Mouse (Mus musculus): Measurements from ENCODE around the gene Speg. TPM values are rescaled to one million over a fixed set of nuclear protein-coding genes. Genes with fewer than 3 reads are reported as not detected.

Gene Speg
- total RNA-seq, 2 experiments from 2014 or later, result 268 to 311 TPM

GRCm38 (mm10) chr1:75458789-75459684 lies 83.9 kb downstream of the Speg start:
- Histone ChIP-seq H3K27ac (peak overlapping the region; percentile 69), H3K4me3 (peak overlapping the region; percentile 67)
- intact Hi-C loops (cut with DNase I), result no loop called here
- DNase-seq, result peak; percentile 66
- no peak for TF ChIP-seq CTCF (IDR thresholded peaks at IDR 0.05)

DNA sequence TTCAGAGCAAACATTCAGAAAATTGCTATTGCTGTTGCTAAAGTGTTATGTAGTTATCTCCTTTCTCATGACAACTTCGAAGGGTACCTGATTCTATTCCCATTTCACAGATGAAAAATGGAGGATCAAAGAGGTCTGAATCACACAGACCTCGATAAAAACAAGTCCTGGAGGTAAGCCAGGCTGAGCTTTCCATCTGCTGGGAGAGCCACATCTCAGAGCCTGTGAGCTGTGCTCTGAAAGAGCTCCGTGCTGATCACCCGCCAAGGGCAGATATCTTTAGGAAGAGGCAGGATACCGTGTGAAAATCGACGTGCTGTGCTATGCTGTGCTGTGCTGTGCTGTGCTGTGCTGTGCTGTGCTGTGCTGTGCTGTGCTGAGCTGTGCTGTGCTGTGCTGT lies 85.2 kb downstream of the Speg start:
- intact Hi-C loops (cut with DNase I), result no loop called here
- H3K4me3 ChIP-seq, result no peak overlapping the region

GRCm38 (mm10) chr1:75462636-75463035 lies 87.5 kb downstream of the Speg start:
- no peak for DNase-seq
- TF ChIP-seq CTCF (IDR thresholded peaks at IDR 0.05), result no peak
- no peak overlapping the region for H3K4me3 ChIP-seq
- intact Hi-C loops (cut with DNase I), result no loop called here
- H3K27ac ChIP-seq, result no peak overlapping the region

More for the DNA sequence above, 85.2 kb downstream of the Speg start:
- no peak overlapping the region for H3K27ac ChIP-seq
- no peak for DNase-seq
- no peak for TF ChIP-seq CTCF (IDR thresholded peaks at IDR 0.05)

- DNase-seq, result no peak
- intact Hi-C loops (cut with DNase I), result no loop called here
- no peak overlapping the region for H3K4me3 ChIP-seq
- H3K27ac ChIP-seq, result no peak overlapping the region
- TF ChIP-seq CTCF (IDR thresholded peaks at IDR 0.05), result no peak
These were observed 88.6 kb downstream of the Speg start for GRCm38 (mm10) chr1:75463652-75464204.

GRCm38 (mm10) chr1:75467215-75467927 lies 92.3 kb downstream of the Speg start:
- peak; percentile 86 for DNase-seq
- TF ChIP-seq CTCF (IDR thresholded peaks at IDR 0.05), result peak; percentile 90
- intact Hi-C loops (cut with DNase I), result loop anchor here (1.0 to 5.0 kb wide), 3 partner anchors 22 to 215 kb away; no protein-coding TSS in a partner anchor
- peak overlapping the region; percentile 49; the same call in 1 of the 2 replicates for H3K27ac ChIP-seq
- 0 out of 2 replicates have a peak overlapping the region, but pooled peaks have one; percentile 32 for H3K4me3 ChIP-seq

GRCm38 (mm10) chr1:75469287-75469825 lies 94.3 kb downstream of the Speg start:
- intact Hi-C loops (cut with DNase I), result loop anchor here (5.0 kb wide), 1 partner anchor 217 kb away; no protein-coding TSS in a partner anchor
- no peak for DNase-seq
- no peak overlapping the region for H3K27ac ChIP-seq
- H3K4me3 ChIP-seq, result no peak overlapping the region
- no peak for TF ChIP-seq CTCF (IDR thresholded peaks at IDR 0.05)

DNA sequence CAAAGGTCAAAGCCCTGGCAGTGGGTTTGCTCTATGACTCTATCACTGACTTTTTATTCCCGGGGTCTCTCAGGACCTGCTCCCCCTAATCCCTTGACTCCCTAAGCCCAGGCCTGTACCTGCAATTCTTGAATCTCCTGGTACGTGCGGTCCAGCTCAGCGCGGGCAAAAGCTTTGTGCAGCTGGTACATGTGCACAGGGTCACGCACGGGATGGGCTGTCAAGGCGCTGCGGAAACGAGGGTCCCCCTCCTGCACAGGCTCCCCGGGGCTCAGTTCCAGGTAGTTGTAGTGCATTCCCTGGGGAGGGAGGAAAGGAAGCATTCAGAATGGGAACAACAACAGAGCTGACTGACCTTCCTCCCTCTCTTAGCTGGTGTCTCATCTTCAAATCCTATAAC lies 101.3 kb downstream of the Speg start:
- H3K4me3 ChIP-seq, result no peak overlapping the region
- H3K27ac ChIP-seq, result no peak overlapping the region
- DNase-seq, result no peak
- TF ChIP-seq CTCF (IDR thresholded peaks at IDR 0.05), result no peak
- intact Hi-C loops (cut with DNase I), result no loop called here

DNA sequence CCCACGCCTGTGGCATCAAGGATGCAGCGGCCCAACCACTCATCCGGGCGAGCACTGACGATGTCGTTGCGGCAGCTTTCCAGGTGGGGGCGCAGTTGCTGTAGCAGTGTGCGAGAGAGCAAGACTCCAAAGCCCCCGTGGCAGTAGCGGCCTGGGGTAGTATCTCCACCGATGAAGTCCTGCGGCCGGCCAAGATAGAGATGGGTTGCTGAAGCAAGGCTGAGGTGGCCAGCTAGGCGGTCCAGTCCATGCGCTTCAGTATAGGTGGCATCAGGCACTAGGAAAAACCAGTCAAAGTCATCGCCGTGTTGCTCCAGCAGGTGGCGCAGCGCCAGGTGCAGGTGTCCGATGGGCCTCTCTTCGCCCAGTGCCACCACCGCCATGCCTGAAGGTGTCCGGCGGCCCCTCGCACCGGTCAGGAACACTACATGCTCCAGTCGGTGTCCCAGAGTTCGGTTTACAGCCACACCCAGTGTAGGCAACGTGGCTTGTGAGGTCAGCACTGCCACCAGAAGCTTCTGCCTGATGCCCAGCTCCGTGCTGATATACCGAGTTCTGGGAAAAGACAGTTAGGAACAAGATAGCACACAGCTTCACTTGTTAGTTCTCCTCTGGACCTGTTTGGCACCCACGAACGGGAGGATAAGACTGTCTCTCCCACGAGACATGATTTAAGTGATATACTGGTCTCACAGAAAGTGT lies 102.3 kb downstream of the Speg start:
- Histone ChIP-seq H3K4me3 (peak overlapping the region; percentile 50), H3K27ac (no peak overlapping the region)
- TF ChIP-seq CTCF (IDR thresholded peaks at IDR 0.05), result peak; percentile 75
- intact Hi-C loops (cut with DNase I), result loop anchor here (1.0 kb wide), 2 partner anchors 82 to 120 kb away; no protein-coding TSS in a partner anchor
- DNase-seq, result peak; percentile 88

GRCm38 (mm10) chr1:75477966-75478290 lies 102.8 kb downstream of the Speg start:
- H3K27ac ChIP-seq, result no peak overlapping the region
- H3K4me3 ChIP-seq, result peak overlapping the region; percentile 79
- no peak for DNase-seq
- intact Hi-C loops (cut with DNase I), result loop anchor here (1.0 kb wide), 2 partner anchors 81 to 119 kb away; no protein-coding TSS in a partner anchor
- TF ChIP-seq CTCF (IDR thresholded peaks at IDR 0.05), result no peak

GRCm38 (mm10) chr1:75478497-75478896 lies 103.4 kb downstream of the Speg start:
- TF ChIP-seq CTCF (IDR thresholded peaks at IDR 0.05), result no peak
- DNase-seq, result peak; percentile 63
- H3K4me3 ChIP-seq, result peak overlapping the region; percentile 79
- intact Hi-C loops (cut with DNase I), result no loop called here
- peak overlapping the region; percentile 88 for H3K27ac ChIP-seq

GRCm38 (mm10) chr1:75478916-75479634 lies 104.0 kb downstream of the Speg start, which contains the start of the genes Chpf and Tmem198:
Gene Chpf (minus strand): TSS chr1:75479307.
Gene Tmem198 (plus strand): TSS chr1:75479532.
- peak; percentile 95 for DNase-seq
- peak within 1 kb of the TSS; percentile 88 for H3K27ac ChIP-seq
- H3K4me3 ChIP-seq, result peak within 1 kb of the TSS; percentile 79
- intact Hi-C loops (cut with DNase I), result no loop called here
- TF ChIP-seq CTCF (IDR thresholded peaks at IDR 0.05), result no peak
